Mouse (Mus musculus) cerebellum, adult 2 months (tissue): ENCODE data around the gene Ano8. TPM values are rescaled to one million over a fixed set of nuclear protein-coding genes. Genes with fewer than 3 reads are reported as not detected.
A peak's percentile ranks its signal among the peaks of the same experiment; 100 is the strongest.

Source experiments
- DNase-seq, 2 experiments: peaks; one replicate each; pipeline ENCODE4 v3.0.0; 2021
- H3K27ac ChIP-seq: fragments of 200-500 bp; 2 replicates; pipeline ENCODE4 v1.5.1; 2012; ENCODE audit warnings: low read length, control low read depth, inconsistent platforms; ENCODE audit not compliant: insufficient read depth
- H3K27me3 ChIP-seq: fragments of 200-500 bp; 2 replicates; pipeline ENCODE4 v1.6.1; 2012; ENCODE audit warnings: inconsistent platforms, mild to moderate bottlenecking, low read length, moderate library complexity; ENCODE audit not compliant: control insufficient read depth, insufficient read depth
- H3K4me1 ChIP-seq: fragments of 200-500 bp; 2 replicates; pipeline ENCODE4 v1.6.1; 2011; ENCODE audit warnings: low read length; ENCODE audit not compliant: control insufficient read depth, insufficient read depth
- H3K4me3 ChIP-seq: fragments of 200-500 bp; replicated peaks from 2 replicates; pipeline ENCODE3; 2011; ENCODE audit warnings: mild to moderate bottlenecking, low read depth, low read length, control low read depth; ENCODE audit not compliant: insufficient read depth
- CTCF ChIP-seq: fragments of 200-500 bp; IDR thresholded peaks from 2 replicates; pipeline ENCODE4 v1.5.1; 2011; ENCODE audit warnings: low read depth, mild to moderate bottlenecking, control low read depth, low read length, moderate library complexity, borderline replicate concordance; ENCODE audit not compliant: insufficient read depth
- POLR2A ChIP-seq: fragments of 200-500 bp; IDR thresholded peaks from 2 replicates; pipeline ENCODE4 v1.6.1; 2011; ENCODE audit warnings: low read length, control low read depth, borderline replicate concordance; ENCODE audit not compliant: insufficient read depth
- WGBS: fragments of 180-500 bp; shearing (Covaris S2); methylation state at CpG from one replicate; pipeline ENCODE4 v1.1.7; 2018; 5-methylcytosine and 5-hydroxymethylcytosine counted together
- polyA plus RNA-seq: library from polyadenylated mRNA; depleted of rRNA; stranded (reverse); fragments of >200 nt; gene quantifications from 2 replicates; pipeline ENCODE4 v1.2.3, GENCODE M21; 2012

Gene Ano8
- polyA plus RNA-seq, 1 experiment, result 76.2 TPM

DNA sequence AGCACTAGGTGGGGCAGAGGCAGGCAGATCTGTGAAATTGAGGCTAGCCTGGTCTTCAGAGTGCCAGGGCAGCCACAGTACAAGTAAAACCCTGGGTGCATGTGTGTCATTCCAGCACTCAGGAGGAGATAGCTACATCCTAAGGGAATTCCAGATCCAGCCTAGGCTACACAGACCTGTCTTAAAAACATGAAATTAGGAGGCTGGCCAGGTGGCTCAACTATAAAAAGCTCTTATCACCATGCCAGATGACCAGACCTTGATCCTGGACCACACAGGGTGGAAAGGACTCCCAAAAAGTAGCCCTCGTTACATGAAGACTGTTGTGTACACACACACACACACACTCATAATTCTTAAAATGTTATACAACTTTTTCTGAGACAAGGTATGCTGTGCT, 17.8 kb downstream of the Ano8 start:
- Histone ChIP-seq H3K4me1 (peaks cover 18% of the 10 kb centered on the region), H3K27me3 (no peaks in the 10 kb centered on the region), H3K4me3 (no peak overlapping the region), H3K27ac (no peak overlapping the region)
- peak; percentile 17 to 20 for DNase-seq
- WGBS, result 82% methylated on average over 1 of the region's 1 CpGs
- no peak for TF ChIP-seq CTCF
- no peak for TF ChIP-seq POLR2A

DNA sequence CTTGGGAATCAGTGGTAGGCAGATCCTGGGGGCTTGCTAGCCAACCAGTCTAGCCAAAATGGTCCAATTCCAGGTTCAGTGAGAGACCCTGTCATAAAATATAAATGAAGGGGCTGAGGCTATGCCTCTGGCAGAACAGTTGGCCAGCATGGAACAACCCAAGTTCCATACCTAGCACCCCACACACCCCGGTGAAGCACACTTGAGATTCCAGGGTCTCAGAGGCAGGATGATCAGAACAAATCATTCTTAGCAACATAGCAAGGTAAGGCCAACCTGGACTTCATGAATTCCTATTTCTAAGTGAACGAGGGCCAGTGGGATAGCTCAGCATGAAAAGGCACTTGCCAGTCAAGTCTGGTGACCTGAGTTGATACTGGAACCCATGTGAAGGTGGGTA, 18.6 kb downstream of the Ano8 start:
- WGBS, result 91% methylated on average over 2 of the region's 2 CpGs
- TF ChIP-seq CTCF, result no peak
- H3K4me1 ChIP-seq, result peaks cover 19% of the 10 kb centered on the region

GRCm38 (mm10) chr8:71466198-71466597, 19.6 kb downstream of the Ano8 start:
- no peaks in the 10 kb centered on the region for H3K27me3 ChIP-seq
- peaks cover 23% of the 10 kb centered on the region for H3K4me1 ChIP-seq
- no peak for TF ChIP-seq CTCF
- no peak for TF ChIP-seq POLR2A
- no peak overlapping the region for H3K4me3 ChIP-seq
- DNase-seq, result peak; percentile 23 to 29
- H3K27ac ChIP-seq, result no peak overlapping the region
- WGBS, result 96% methylated on average over 5 of the region's 5 CpGs

More for the DNA sequence above, 18.6 kb downstream of the Ano8 start:
- Histone ChIP-seq H3K27me3 (no peaks in the 10 kb centered on the region), H3K4me3 (no peak overlapping the region), H3K27ac (no peak overlapping the region)
- DNase-seq, result peak; percentile 8 to 10

- peak; percentile 16 to 17 for DNase-seq
- H3K4me1 ChIP-seq, result peaks cover 24% of the 10 kb centered on the region
- H3K27ac ChIP-seq, result no peak overlapping the region
These were observed 20.0 kb downstream of the Ano8 start for GRCm38 (mm10) chr8:71465733-71466132.

DNA sequence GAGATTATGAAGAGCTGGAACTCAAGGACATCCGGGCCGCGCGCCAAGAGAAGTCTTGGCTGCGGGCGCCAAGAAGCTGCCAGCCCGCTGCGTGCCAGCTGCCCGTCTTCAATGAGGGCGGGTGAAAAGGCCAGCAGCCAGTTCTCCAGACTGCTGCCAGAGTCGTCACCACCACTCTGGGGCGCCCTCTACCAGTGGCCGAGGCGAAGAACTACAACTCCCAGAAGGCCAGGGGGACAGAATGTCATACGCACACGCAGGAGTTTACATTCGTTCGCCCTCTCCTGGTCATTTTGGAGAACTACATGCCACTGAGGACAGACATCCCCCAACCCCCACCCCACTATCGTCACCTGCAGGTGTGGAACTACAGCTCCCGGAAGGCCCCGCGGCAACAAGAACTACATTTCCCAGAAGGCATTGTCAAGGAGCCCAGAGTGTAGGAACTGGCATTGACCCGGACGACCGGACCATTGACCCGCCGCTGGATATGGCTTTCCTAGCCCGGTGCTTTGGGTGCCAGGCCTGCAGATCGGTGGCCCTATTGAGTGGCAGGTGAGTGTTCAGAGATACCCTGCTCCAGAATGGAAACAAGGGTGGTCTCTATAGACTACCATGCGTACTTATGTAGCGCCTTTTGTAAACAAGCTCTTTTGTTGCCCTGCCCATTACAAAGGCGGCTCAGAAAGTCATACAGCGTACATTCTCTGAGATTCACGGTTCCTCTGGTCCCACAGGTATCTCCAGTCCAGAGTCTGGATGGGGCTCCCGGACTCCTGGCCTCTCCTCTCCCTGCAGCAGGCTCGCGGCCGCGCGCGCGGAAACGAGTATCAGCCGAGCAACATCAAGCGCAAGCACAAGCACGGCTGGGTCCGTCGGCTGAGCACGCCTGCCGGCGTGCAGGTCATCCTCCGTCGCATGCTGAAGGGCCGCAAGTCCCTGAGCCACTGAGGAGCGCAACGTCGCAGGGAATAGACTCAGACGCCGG, 21.0 kb downstream of the Ano8 start, which contains the start of gene Mrpl34:
Gene Mrpl34 (plus strand): TSS at position 447 of the 988 bp plus-strand sequence.
- H3K4me1 ChIP-seq, result peaks cover 17% of the 10 kb centered on the region
- TF ChIP-seq POLR2A, result peak; percentile 75; the same call in 1 of the 2 replicates
- peak; percentile 90 for TF ChIP-seq CTCF
- H3K4me3 ChIP-seq, result peak within 1 kb of the TSS; percentile 89
- H3K27me3 ChIP-seq, result no peaks in the 10 kb centered on the region
- WGBS, result 1% methylated on average over 59 of the region's 59 CpGs
- DNase-seq, result peak; percentile 100
- H3K27ac ChIP-seq, result peak within 1 kb of the TSS; percentile 77

More at GRCm38 (mm10) chr8:71465733-71466132, 20.0 kb downstream of the Ano8 start:
- TF ChIP-seq POLR2A (no peak), CTCF (no peak)
- Histone ChIP-seq H3K27me3 (no peaks in the 10 kb centered on the region), H3K4me3 (no peak overlapping the region)
- 80% methylated on average over 8 of the region's 8 CpGs for WGBS

DNA sequence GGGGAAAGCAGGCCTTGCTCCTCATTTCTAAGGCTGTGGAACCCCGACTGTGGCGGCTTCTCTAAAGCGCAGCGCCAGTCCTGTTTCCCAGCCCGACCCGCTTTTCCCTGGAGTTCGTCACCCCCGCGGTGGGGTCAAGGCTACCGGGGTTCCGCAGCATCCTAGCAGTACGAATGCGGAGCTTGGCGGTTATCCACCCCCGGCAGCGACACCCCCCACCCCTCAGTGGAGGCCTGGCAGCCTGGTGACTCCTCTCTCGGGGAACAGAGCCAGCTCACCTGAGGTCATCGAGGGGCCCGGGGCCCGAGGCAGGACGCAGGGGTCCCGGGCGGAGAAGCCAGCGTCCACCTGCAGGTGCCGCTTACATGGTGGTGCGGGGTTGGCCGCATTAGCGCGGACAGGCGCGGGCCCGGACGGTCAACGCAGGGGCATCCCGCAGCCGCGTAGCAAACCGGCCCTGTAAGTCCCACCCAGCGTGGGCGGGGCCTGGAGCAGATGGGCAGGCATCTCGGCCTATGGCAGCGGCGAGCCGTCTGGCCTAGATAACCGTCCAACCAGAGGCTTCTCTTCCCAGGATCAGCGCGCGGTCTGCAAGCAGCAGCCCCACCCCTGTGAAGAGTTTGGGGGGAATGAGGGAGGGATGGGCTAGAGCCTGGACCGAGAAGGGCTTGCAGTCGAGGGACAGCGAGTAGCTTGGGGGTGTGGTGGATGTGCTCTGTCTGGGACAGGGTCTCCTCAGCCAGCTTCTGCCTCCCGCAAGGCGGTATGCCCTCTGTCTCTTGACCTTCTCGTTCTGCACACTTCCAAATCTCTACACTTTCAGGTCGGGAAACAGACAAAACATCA, 22.4 kb downstream of the Ano8 start, which contains the start of gene Abhd8:
Gene Abhd8 (minus strand): TSS at position 468 of the 846 bp plus-strand sequence.
- TF ChIP-seq CTCF (no peak), POLR2A (peak; percentile 77)
- under 1% methylated on average over 55 of the region's 55 CpGs for WGBS
- Histone ChIP-seq H3K27me3 (no peaks in the 10 kb centered on the region), H3K27ac (peak within 1 kb of the TSS; percentile 92), H3K4me3 (peak within 1 kb of the TSS; percentile 77), H3K4me1 (peaks cover 21% of the 10 kb centered on the region)
- DNase-seq, result peak; percentile 99 to 100

GRCm38 (mm10) chr8:71462786-71463185, 23.0 kb downstream of the Ano8 start:
- Histone ChIP-seq H3K27ac (peak overlapping the region; percentile 92), H3K4me1 (peaks cover 28% of the 10 kb centered on the region), H3K27me3 (no peaks in the 10 kb centered on the region), H3K4me3 (peak overlapping the region; percentile 77)
- WGBS, result 3% methylated on average over 16 of the region's 16 CpGs
- TF ChIP-seq POLR2A, result peak; percentile 27; the same call in 1 of the 2 replicates
- TF ChIP-seq CTCF, result no peak
- DNase-seq, result peak; percentile 81
